Mouse (Mus musculus) ovary, adult 18-20 months (tissue): Measurements from ENCODE around the gene 2310039H08Rik.
A peak's percentile ranks its signal among the peaks of the same experiment; 100 is the strongest.

ENCODE experiments used
- DNase-seq: peaks from one replicate; pipeline ENCODE4 v3.0.0; 2022; ENCODE audit warnings: low spot score, mixed read lengths

2310039H08Rik gene

DNA sequence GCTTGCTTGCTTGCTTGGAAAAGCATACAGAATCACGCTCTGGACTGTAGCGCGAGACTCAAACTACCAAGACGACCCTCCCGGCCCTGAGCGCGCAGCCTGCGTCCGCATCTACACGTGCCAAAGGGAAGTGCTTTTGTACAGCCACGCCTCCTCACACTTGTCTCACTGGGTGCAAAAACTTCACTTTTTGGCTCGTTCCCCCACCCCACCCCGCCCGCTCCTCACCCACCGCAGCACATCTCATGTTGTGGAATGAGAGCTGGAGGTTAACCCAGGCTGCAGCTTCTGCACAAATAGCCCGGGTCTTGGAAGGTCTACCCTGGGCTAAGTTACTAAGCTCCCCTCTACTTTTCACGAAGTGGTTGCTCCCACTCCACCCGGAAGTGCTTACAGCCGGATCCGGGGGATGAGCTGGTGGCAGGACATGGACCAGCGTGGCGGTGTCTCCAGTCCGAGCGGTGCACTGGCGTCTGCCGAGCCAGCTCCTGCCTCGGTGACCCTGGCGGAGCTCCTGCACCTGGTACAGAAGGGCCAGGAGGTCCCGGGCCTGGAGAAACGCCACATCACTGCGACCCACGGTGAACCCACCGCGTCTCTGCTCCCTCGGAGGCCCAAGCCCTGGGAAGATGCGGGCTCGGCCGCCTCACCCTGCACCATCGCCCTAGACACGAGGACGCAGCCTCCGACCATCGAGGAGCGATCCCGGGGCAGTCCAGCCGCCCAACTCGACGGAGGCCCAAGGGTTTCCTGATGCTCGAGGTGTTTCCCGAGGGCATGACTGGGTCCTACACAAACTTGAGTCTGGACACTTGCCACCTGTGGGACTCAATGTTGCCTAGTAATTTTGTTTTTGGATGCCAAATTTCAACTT is at the start of gene 2310039H08Rik:
2310039H08Rik (plus strand) TSS at position 232 of the 874 bp plus-strand sequence.
- peak; percentile 77 for DNase-seq

DNA sequence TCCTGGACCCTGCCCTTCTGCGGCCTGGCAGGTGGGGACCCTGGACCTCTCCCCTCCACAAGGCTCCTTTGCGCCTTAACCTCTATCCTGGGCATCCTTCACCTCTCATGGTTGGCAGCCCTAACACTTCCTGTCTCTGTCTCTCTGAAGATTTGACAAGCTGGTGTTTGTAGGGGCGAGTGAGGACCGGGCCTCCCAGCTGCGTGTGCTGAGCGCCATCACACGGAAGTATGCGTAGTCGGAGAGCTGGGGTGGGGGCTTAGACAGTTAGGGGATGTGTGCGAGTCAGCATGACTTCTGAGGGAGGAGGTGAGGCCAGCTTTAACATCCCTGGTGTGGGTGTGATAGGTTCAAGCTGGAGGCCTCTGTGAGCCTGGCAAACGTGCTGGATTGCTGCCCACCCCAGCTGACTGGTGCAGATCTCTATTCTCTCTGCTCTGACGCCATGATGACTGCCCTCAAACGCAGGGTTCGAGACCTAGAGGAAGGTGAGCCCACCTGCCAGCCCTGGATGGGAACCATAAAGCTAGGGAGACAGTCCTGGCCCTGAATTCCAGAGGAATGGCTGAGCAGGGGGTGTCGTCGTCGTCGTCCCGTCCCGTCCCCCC is 47.9 kb upstream of the 2310039H08Rik start:
- DNase-seq: no peak

DNA sequence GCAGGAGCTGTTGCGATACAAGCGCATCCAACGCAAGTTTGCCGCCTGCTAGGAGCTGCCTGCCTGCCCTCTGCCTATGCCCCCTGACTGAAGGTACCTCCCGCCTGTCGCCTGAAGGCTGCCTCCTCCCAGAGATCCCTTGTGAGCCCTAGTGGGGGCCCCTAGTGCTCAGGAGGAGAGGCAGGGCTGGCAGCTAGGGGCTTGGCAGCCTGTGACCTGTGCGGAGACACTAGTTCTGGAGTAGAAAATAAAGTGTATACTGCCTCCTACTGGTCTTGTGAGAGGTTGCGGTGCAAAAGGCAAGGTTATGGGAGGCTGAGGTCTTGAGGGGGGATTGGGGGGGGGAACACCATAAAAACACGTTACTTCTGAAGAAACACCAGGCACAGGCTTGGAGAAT is 47.2 kb upstream of the 2310039H08Rik start:
- no peak for DNase-seq

DNA sequence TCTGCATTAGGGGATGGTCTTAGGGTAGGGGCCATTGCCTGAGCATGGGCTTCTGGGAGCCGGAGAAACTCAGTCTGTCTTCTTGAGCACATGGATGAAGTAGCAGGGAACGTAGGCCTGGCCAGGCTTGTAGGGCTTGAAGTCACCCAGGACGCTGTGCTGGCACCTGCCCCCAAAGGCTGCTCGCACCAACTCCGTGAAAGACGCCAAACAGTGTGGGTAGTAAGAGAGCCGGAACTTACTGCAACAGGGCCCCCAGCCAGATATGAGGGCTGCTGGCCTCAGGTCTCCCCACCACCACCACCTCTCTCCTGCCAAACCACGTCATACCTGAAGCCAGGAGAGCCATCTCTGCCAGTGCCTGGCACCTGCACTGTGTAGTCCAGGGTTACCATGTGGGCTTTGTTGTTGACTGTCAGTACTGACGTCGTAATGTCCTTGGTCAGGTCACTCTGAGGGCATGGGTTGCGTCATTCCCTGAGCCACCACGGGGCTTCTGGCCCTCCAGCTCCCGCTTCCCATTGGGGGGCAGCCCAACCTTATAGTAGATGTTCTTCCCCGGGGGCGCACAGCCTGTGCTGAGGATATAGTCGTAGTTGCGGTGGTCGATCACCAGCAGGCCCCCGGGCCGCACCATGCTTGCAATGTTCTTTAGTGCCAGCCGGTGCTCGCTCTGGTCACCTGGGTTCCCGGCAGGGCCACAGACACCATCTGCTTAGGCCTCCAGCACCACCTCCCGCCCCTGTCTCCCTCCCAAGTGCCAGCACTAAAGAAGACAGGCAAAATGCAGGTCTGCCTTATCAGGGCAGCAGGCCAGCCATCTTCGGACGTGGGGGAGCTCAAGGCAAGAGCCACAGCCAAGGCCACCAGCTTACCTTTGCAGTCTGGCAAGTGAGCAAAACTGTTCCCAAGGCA is 46.4 kb upstream of the 2310039H08Rik start:
- DNase-seq: no peak

DNA sequence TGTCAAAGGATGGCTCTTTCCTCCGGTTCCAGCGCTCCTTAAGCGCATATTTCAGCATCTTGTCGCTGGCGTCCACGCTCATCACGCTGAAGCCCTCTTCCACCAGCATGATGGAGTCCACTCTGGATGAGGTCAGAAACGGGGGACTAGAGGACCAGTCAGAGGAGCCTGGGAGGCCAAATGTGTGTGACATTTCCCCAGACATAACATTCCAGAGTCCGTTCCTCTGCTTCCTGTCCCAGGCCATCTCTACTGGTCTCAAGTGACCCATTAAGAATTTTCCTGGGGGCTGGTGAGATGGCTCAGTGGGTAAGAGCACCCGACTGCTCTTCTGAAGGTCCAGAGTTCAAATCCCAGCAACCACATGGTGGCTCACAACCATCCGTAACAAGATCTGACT is 45.2 kb upstream of the 2310039H08Rik start:
- DNase-seq: no peak

DNA sequence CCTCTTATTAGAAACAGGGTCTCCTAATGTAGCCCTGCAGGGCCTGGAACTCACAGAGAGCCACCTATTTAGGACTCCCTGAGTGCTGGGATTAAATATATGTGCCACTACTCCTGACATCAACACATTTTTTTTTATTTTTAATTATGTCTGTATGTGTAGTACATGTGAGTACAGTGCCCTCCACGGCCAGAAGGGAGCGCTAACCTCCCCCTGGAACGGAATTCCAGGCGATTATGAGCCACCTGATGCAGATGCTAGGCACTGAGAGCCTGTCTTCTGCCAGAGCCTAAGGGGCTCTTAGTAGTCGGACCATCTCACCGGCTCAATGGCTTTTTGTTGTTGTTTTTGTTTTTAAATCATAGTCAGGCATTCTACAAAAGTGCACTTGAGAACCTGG is 44.4 kb upstream of the 2310039H08Rik start:
- DNase-seq: no peak

DNA sequence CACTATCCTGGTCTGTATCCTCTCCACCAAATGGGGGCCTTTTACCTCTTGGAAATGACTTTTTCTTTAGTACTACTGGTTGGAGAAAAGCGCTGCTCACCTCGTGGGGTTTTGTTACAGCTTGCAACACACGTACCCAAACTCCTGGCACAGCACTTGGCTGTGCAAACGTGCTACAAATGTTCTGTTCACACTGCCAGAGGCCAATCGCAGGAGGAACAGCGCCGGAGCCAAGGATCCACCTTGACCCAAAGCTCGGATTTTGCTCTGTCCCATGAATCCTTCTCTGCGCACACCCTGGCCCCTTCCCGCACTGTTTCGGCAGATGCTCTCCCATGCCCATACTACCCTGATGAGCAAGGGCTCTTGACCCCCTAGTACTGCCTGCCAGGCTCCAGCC is 43.9 kb upstream of the 2310039H08Rik start:
- no peak for DNase-seq

DNA sequence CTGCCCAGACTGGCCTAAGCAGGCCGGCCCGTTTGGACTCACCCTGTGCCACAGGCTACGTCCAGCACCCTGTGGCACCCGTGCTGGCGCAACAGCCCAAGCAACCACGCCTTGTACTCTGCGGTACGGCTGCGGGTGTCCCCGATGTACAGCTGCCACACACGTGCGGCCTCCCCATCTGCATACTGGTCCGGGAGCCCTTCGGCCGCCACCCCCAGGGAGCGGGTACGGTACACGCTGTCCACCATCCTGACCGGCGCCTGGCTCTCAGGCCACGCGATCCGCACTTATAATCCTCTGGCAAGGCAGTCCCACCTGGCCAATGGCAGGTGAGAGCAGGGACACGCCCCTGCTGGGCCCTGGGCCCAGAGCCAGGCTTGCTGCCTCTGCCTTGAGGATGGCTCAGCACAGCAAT is 43.5 kb upstream of the 2310039H08Rik start, which contains the start of gene Gnmt:
Gnmt (minus strand) TSS at position 265 of the 415 bp plus-strand sequence.
- no peak for DNase-seq

DNA sequence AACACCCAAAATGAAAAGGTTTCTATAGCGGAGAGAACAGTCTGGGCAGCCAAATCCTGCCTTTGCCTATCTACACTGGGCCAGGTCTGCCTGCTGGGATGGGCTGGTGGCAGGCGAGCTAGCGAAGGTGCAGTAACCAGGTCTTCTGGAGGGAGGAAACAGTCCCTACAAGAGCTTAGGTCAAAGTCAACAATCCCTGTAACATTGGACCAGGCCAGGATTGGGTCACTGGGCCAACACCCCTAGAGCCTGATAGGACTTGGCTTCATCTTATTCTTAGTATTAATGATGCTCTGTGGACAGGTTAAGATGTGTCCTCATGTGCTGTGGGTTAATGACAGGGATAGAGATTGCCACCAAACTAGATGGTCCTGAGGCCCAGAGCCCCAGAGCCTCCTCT is 38.4 kb upstream of the 2310039H08Rik start:
- no peak for DNase-seq

DNA sequence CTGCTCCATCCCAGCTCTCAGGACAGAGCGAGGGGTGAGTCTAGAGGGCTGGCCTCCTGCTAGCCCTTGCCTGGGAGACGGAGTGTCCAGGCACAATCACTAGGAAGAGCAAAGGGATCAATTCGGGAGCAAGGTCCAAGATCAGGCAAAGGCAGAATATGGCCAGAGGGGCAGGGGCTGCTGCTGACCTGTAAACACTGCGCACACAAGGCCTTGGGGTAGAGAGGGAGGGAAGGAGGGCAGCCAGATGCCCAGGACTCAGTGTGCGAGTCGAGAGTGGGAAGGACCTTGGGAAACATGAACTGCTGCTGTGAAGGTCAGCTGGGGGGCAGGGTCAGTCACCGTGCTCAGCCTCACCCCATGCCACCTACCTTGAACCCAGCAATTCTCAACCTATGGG is 37.1 kb upstream of the 2310039H08Rik start:
- no peak for DNase-seq

DNA sequence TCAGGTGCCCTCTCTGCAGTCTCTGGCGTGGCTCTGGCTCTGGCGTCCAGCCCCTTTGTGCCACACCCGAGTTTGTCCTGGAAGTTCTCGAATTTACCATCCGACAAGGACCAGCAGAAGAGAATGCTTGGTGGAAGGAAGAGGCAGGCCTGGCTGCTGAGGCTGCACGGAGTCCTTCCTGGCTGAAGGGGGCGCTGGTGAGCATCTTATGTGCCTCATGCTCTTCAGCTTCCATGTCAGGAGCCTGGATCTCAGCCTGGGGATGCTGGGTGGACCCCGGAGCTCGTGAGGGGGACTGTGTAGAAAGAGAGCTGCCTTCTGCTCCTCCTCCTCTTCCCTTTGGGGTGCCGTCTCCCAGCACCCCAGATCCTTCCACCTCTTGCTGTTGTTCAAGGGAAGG is 36.3 kb upstream of the 2310039H08Rik start:
- no peak for DNase-seq

DNA sequence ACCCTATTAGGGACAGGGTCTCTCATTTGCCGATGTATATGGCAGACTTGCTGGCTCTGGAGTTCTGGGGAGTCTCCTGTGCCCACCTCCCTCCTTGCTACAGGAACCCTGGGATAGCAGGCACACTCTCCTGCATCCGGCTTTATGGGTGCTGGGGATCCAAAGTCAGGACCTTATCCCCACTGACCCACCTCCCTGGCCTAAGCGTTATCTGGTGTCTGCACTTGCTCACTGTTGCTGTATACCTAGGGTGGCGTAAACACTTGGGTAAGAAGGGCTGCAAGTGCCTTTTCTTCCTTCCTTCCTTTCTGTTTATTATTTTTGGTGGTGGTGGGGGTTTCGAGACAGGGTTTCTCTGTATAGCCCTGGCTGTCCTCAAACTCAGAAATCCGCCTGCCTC is 31.1 kb upstream of the 2310039H08Rik start:
- DNase-seq: no peak

DNA sequence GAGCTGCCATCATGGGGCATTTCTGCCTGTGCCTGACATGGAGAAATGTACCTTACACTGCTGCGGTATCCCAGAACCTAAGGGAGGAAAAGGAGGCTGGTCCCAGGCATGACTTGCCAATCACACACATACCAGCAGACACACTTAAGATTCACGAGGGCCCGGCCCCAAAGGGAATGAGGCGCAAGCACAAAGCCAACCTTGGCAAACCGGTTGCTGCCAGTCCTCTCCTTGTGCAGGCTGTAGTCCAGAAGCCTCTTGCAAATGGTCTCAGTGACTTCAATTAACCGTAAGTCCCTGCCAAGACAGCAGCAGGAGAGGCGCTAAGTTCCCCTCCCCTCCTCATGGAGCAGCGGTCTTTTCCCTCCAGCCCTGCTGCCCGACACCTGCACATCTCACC is 29.4 kb upstream of the 2310039H08Rik start:
- no peak for DNase-seq

DNA sequence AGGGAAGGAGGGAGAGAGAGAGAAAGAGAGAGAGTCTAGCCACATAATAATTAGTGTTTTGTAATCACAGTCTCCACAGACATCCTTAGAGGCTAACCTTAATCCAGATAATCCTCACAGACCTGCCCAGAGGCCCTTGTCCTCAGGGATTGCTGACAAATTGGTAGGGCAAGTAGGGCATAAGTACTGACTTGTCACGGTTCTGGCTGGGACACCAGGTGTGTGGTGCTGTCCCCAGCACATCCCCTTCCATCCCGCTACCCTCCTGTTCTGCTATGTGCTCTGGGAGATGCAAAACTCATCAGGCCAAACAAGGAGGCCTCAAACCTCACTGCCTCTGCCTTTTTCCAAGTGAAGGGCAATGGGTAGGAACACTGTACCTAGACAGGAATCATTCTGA is 26.9 kb upstream of the 2310039H08Rik start:
- no peak for DNase-seq

DNA sequence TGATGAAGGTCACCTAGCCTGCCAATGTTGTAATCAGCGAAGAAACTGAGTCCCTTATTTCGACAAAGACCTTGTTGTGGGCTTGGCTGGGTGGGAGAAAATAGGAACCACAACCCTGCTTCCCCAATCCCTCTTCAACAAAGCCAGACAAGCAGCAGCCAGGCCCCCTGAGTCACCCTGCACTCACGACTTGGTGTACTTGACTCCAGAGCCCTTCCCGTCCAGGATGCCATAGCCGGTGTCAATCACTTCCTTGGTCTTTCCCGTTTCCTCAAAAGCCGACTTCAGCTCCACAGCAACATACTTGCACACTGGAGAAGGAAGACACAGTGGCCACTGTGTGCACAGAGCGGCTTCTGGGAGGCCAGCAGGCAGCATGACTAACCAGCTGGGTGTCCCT is 25.2 kb upstream of the 2310039H08Rik start:
- DNase-seq: no peak

DNA sequence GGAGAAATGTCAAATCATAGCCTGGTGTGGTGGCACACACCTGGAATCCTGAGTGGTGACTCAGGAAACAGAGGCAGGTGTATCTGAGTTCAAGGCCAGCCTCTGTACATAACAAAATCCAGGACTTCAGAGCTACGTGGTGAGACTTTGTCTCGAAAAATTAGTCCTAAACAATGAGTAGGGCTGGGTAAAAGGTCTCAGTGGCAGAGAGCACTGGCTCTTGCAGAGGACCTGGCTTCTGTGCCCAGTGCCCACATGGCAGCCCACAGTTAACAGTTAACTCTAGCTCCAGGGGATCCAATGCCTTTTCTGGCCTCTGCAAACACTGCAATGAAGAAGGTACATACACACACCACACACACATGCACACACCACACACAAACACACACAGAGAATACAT is 24.6 kb upstream of the 2310039H08Rik start:
- DNase-seq: no peak

DNA sequence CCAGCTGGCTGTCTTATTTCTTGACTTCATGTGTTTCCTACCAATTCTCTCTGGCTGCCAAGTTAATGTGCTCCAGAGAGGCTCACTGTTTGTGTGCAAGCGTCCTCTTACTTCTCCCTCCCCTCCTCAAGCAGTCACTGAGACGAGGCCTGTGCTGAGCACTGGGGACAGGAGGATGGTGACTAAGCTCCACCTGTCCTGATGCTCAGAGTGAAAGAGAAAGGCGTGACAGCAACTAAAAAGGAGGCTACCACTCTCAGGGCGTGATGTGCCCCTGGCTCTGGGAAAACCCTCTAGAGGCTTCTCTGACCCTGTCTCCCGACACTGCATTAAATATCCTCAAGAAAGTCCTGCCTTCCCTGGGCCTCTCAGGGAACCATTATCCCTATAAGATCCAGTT is 23.2 kb upstream of the 2310039H08Rik start:
- no peak for DNase-seq

DNA sequence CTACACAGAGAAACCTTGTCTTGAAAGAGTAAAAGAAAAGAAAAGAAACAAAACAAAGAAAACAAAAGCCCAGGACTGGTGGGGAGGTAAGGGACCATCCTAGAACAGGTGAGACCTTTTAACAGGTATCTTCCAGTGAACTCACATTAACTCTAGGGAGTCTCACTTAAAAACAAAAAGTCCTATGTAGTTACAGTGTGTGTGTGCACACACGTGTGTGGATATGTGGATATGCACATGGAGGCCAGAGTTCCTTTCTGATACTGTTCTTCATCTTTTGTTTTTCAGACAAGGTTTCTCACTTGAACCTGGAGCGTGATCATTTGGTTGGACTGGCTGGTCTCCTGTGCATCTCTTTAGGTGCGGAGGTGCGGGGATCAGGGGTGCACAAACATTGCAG is 21.9 kb upstream of the 2310039H08Rik start:
- no peak for DNase-seq

DNA sequence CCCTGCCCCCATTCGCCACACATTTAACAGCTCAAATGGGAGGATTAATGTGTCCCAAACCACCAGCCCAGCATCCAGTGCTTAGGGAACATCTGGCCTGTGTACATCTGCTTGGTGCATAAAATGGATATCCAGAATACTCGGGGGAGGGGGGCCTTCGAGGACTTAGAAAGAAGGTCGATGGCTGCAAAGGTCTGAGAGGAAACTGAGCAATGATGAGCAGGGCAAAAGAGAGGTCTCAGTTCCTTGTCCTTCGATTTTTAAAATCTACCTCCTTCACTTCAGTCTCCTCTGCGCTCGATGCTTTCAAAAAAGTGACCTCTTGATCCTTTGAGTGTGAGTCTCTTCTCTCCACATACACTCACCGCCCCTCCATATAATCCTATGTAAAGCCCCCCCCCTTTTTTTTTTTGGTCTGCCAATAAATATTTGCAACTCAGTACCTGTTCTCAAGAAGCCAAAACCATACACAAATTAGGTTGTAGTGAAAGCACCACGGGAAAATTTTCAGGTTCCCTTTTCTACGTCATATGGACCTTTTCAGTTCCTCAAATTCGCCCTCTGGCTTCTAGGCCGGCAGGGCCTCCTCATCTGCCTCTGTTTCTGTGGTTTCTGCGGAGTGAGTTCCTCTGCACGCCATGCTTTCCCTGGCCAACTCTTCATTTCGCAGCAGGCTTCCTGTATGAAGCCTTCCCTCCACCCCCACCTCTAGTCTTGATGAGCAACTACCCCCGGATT is 21.2 kb upstream of the 2310039H08Rik start:
- DNase-seq: peak; percentile 42

DNA sequence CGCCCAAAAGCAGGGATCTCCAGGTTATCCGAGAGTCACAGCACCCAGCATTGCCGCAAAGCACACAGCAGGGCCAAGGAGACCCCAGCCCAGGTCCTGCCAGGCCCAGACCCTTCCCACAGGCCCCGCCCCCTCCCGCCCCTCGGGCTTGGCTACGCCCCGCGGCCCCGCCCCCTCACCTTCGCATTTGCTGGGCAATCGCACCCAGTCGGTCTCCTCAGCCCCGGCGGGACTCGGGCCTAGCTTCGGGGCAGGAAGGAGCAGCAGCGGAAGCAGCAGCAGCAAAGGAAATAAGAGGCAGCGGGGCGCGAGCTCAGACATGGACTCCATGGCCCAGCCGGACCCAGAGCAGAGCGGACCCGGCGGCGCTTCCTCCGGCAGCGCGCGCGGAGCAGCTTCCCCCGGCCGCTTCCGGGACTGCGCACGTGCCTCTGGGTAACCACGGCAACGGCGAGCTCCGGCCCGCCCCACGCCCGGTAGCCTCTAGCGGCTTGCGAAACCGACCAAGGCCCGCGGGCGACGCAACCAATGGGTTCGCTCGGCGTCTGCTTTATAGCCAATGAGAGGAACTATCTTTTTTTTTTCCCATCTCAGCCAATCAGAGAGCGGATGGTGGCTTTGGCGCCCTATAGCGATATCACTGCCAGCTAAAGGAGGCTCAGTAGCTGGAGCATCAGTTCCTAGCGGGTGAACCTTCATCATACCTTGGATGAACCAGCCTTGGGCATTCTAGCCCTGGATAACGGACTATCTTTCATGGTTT is 20.5 kb upstream of the 2310039H08Rik start, which contains the start of gene Cnpy3:
Cnpy3 (minus strand) TSS at position 421 of the 763 bp plus-strand sequence.
- peak; percentile 97 for DNase-seq

DNA sequence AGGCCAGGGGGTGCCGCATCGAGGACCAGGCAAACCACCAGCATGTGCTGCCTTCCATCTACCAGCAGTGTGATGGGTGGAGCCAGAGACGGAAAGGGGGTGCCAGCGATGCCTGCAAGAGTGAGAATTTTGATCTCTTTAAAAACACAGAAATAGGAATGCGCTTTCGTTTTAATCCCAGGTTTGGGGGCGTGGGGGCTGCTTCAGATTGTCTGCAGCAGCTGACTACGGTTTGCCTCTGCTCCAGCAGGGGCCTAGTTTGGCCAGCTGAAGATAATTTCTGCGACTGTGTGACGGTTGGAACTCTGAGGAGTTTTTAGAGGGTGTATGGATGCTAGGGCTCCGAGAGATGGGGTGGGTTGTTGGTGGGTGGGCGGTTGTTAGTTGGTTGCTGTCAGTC is 13.7 kb upstream of the 2310039H08Rik start:
- DNase-seq: no peak
